Mouse (Mus musculus) liver, adult 2 months (tissue): Measurements from ENCODE around the gene Cmip.

Experiments
- CTCF ChIP-seq: fragments of 200-500 bp; IDR thresholded peaks from 2 replicates; pipeline ENCODE4 v1.5.1; 2011; ENCODE audit warnings: low read depth, low read length, control low read depth
- POLR2A ChIP-seq: fragments of 200-500 bp; IDR thresholded peaks from 2 replicates; pipeline ENCODE4 v1.6.1; 2011; ENCODE audit warnings: low read length, control low read depth; ENCODE audit not compliant: insufficient read depth; ENCODE audit errors: extremely low read depth

DNA sequence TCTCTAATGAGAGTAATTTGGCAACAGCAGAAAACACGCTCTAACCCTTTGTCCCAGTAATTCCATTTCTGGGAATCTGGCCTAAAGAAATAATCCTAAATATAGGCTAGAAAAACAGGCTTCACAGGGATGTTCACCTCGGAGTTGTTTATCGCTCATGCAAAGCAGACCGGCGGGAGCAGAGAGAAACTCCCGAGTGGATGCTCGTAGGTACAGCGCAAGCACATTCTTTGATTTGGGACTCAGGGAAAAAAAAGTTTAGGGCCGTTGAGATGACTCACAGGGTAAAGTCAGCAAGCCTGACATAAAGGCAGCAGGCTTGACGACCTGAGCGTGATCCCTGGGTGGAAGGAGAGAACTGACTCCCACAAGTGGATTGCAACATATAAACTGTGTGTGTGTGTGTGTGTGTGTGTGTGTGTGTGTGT, 116.2 kb downstream of the Cmip start:
- TF ChIP-seq CTCF (no peak), POLR2A (no peak)
